Comparison of ENCODE assay signal across 8 mouse cellular contexts in the genomic region with DNA sequence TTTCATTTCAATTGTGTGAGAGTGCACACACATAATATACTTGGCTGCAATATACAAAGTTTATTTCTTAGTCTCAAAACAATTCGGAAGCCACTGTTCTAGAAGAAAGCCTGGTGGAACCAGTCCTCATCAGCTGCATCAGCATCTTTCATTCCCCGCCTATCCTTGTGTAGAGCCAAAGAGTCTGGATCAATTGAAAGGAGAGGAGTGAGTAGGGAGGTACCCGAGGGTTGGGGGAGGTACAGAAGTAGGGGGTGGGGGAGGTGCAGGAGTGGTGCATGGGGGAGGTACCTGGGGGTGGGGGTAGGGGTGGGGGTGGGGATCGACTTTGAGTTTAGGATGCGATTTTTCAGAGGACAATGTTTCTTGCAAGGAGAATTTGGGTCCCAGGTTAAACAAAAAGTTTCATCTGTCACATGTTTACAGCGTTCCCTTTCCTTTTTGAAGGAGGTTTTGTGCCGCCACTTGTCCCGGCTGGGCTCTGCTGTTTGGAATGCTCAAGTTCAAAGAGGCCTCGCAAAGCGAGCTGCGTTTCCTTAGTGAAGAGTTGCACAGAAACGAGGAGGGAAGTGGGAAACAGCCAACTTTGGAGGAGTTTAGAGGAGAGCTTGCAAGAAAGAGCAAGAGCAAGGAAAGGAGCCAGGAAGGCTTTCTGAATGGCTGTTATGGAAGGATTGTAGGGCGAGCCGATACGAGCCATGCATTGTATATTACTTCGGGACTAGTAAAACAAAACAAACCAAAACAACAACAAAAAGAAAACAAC.
A peak's percentile ranks its signal among the peaks of the same experiment; 100 is the strongest.
DNase-seq lines count a peak whose midpoint lies in the region; ATAC-seq lines count a peak whose summit lies in the region.

No protein-coding gene starts in this region.

- H3K27me3 ChIP-seq in midbrain, embryonic 12.5 days, result no peaks in the 10 kb centered on the region

- H3K4me1 ChIP-seq in midbrain, embryonic 12.5 days, result peaks cover 7% of the 10 kb centered on the region; the same call in 1 of the 2 replicates

- WGBS in midbrain, embryonic 12.5 days, result 27% methylated on average over 15 of the region's 16 CpGs

- peak; percentile 11 for DNase-seq in gastrocnemius, postnatal 14 days
- DNase-seq in gastrocnemius, adult 18-20 months (ENCODE audit: low spot score), result no peak
- peak; percentile 40 for DNase-seq in embryo, embryonic 10.5 days (ENCODE audit: low spot score)
- DNase-seq in heart, postnatal 4 days, result peak; percentile 21
- peak; percentile 52 to 53 for DNase-seq in left cerebral cortex, postnatal 14 days (ENCODE audit: low spot score in 2 of 2)
- peak; percentile 24 for DNase-seq in testis, postnatal 14 days (ENCODE audit: low spot score)
- DNase-seq in urinary bladder, adult 18-20 months (ENCODE audit: low spot score in 2 of 2), result no peak

- no peaks in the 10 kb centered on the region for H3K36me3 ChIP-seq in midbrain, embryonic 12.5 days

- no peak overlapping the region for H3K4me3 ChIP-seq in midbrain, embryonic 12.5 days

- no peak for ATAC-seq in midbrain, embryonic 12.5 days (ENCODE audit: low FRiP score, low read depth)

- intact Hi-C loops in gastrocnemius, postnatal 14 days (cut with DNase I; ENCODE audit: low total_unique reads), result no loop called here
- intact Hi-C loops in left cerebral cortex, postnatal 14 days (cut with DNase I), result loop anchor here (5.0 kb wide), 1 partner anchor 65 kb away; a partner anchor contains a TSS

- no peaks in the 10 kb centered on the region for H3K9me3 ChIP-seq in midbrain, embryonic 12.5 days

- H3K9ac ChIP-seq in midbrain, embryonic 12.5 days (replicated peaks), result no peak overlapping the region

- no peak overlapping the region for H3K27ac ChIP-seq in midbrain, embryonic 12.5 days (replicated peaks)

- peak overlapping the region; percentile 28 for H3K4me2 ChIP-seq in midbrain, embryonic 12.5 days (replicated peaks)

Comparison
In these comparisons a context has a peak if more than half of its experiments do, and no peak if none do; other contexts are left out.
1. DNase-seq: peak in gastrocnemius, postnatal 14 days (single experiment), embryo, embryonic 10.5 days (single experiment), heart, postnatal 4 days (single experiment), left cerebral cortex, postnatal 14 days (2 of 2) and testis, postnatal 14 days (single experiment); none in gastrocnemius, adult 18-20 months (single experiment) and urinary bladder, adult 18-20 months (0 of 2).